Mouse (Mus musculus) ES-Bruce4 (cell line): ENCODE data around the gene Kbtbd12.

Experiments used
- CTCF ChIP-seq: IDR thresholded peaks from one replicate; pipeline ENCODE4 v1.8.1; 2011; ENCODE audit warnings: low read depth, low read length
- EP300 ChIP-seq: IDR thresholded peaks from 2 replicates; pipeline ENCODE4 v1.6.1; 2011; ENCODE audit warnings: low read depth, low read length; ENCODE audit not compliant: insufficient read depth

- TF ChIP-seq EP300 (no peak), CTCF (no peak)
Observed at GRCm38 (mm10) chr6:88619542-88619941, 18.2 kb downstream of the Kbtbd12 start.
